Mouse (Mus musculus) stomach, embryonic 16.5 days (tissue): ENCODE measurements at regions not wholly inside any gene's neighbourhood (a gene's known extent, or its start where the extent isn't known, plus 50 kb on each side); places are given as distances from the start of the nearest gene placed in this dataset.

ENCODE experiments used
- ATAC-seq: fragments of 200-750 bp; cut with Nextera tagmentation; 2 replicates; pipeline ENCODE4 v1.8.0; 2017; ENCODE audit warnings: moderate number of reproducible peaks, moderate TSS enrichment; ENCODE audit not compliant: insufficient read depth, low FRiP score
- H3K27ac ChIP-seq: fragments of 300-500 bp; sonication (generic); 2 replicates; pipeline ENCODE4 v1.5.1; 2014; ENCODE audit warnings: low read length
- H3K27me3 ChIP-seq: fragments of 300-500 bp; sonication (generic); 2 replicates; pipeline ENCODE4 v1.6.1; 2014; ENCODE audit warnings: low read length, control low read depth, mixed read lengths; ENCODE audit not compliant: control insufficient read depth, insufficient read depth
- H3K36me3 ChIP-seq: fragments of 300-500 bp; sonication (generic); 2 replicates; pipeline ENCODE4 v1.6.1; 2014; ENCODE audit warnings: low read length; ENCODE audit not compliant: control insufficient read depth, insufficient read depth
- H3K4me1 ChIP-seq: fragments of 300-500 bp; sonication (generic); 2 replicates; pipeline ENCODE4 v1.6.1; 2014; ENCODE audit warnings: low read length, control low read depth, mixed read lengths; ENCODE audit not compliant: control insufficient read depth, insufficient read depth
- H3K4me2 ChIP-seq: fragments of 300-500 bp; sonication (generic); 2 replicates; pipeline ENCODE4 v1.6.1; 2014; ENCODE audit warnings: low read depth, low read length, mixed read lengths
- H3K4me3 ChIP-seq: fragments of 300-500 bp; sonication (generic); replicated peaks from 2 replicates; pipeline ENCODE4 v1.5.1; 2014; ENCODE audit warnings: mild to moderate bottlenecking, low read length
- H3K9ac ChIP-seq: fragments of 300-500 bp; sonication (generic); 2 replicates; pipeline ENCODE4 v1.6.1; 2014; ENCODE audit warnings: low read length
- H3K9me3 ChIP-seq: fragments of 300-500 bp; sonication (generic); replicated peaks from 2 replicates; pipeline ENCODE4 v1.6.1; 2016; ENCODE audit warnings: low read length, control low read depth; ENCODE audit not compliant: control insufficient read depth
- WGBS: fragments of 180-500 bp; shearing (Covaris S2); extraction: QIAGEN DNeasy Blood & Tissue Kit; methylation state at CpG from one replicate; pipeline ENCODE4 v1.1.7; 2014; 5-methylcytosine and 5-hydroxymethylcytosine counted together

DNA sequence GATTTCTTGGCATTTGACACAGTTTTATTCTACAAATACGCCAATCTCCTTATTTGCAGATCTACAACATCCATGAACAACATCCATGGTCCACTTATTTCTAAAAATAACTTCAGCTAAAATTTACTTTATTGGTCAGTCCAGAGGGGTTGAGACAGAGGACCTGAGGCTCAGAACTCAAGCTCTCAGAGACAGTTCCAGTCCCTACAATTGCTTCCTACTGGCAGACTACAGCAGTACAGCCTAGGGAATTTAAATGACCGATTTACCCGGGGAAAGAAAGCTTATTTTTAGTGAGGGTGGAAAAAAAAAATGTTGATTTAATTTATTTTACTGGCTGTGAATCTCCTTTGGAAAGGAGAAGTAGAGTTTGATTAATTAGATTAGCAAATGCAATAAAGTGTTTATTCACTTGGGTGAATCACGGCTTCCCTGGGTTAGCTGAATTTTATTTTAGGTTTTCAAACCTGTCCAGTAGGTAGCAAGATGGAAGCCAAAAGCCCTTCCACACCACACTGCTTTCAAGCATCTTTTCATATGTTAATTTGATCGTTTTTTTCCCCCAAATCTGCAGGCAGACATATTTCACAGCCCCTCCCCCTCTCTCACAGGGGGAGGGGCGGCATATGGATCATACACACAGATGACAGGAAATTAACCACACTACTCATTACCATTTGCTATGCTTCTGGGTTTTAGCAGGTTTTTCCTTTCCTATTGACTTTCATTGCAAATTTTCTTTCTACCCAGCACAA, 143.0 kb downstream of the Sox4 start:
- Histone ChIP-seq H3K36me3 (no peaks in the 10 kb centered on the region), H3K4me3 (no peak overlapping the region), H3K4me2 (no peak overlapping the region), H3K27me3 (no peaks in the 10 kb centered on the region), H3K9me3 (no peaks in the 10 kb centered on the region), H3K4me1 (peaks cover 14% of the 10 kb centered on the region), H3K27ac (no peak overlapping the region), H3K9ac (no peak overlapping the region)
- 42% methylated on average over 6 of the region's 6 CpGs for WGBS
- no peak for ATAC-seq

DNA sequence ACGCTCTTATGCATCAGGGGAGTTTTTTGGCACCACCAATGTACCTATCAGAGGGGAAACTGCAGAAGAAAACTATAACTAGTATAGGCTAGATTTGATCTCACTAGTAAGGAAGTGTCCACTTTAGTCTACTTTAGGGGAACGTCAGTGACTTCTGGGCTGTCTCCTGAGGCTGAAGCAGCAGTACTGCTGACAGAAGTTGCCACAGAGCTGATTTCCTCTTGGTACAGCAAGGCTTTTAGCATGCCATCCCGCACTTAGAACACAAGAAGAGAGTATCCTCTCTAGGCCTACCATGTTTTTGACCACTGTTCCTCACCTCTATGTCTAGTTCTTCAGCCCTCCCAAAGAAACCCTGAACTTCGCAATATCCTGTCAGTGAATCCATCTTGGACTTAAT, 148.2 kb downstream of the Sox4 start:
- H3K9ac ChIP-seq: no peak overlapping the region
- H3K4me1 ChIP-seq: no peaks in the 10 kb centered on the region
- H3K27ac ChIP-seq: no peak overlapping the region
- H3K27me3 ChIP-seq: no peaks in the 10 kb centered on the region
- no peak overlapping the region for H3K4me2 ChIP-seq
- 60% methylated on average over 4 of the region's 4 CpGs for WGBS
- no peaks in the 10 kb centered on the region for H3K36me3 ChIP-seq
- H3K4me3 ChIP-seq: no peak overlapping the region
- no peaks in the 10 kb centered on the region for H3K9me3 ChIP-seq
- no peak for ATAC-seq

DNA sequence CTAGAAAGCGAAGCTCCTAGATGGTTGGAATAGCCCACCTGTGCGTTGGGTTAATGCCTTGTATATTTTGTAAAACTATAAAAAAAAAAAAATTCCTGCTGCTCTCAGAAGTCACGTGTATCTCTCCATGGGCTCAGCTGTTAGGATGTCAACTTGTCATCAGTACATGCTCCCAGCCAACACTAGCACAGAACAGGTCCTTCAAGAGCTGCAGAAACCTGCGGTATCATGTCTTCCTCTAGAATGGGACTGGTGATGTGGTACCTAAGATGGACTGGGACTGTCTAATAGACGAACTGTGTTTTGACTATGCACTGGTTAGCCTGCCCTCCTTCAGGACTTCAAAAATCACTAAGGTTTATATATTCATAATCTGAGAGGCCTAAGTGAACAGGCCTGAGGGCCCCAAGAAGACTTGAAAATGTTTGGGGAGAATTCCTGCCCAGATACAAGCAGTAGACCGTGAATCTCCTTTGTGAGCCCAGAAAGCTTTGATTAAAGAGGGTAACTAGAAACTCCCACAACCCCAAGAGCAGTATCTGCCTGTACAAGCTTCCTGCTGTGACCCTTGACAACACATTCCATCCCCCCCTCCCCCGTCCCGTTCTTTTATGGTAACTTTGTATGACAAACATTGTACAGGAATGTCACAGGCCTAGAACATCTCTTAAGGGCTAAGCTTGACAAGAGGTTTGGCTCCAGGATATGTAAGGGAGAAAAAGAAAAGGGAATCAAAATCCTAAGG, 152.1 kb downstream of the Sox4 start:
- no peak overlapping the region; the same call in 1 of the 2 replicates for H3K27ac ChIP-seq
- H3K36me3 ChIP-seq: no peaks in the 10 kb centered on the region
- no peaks in the 10 kb centered on the region for H3K27me3 ChIP-seq
- H3K9me3 ChIP-seq: no peaks in the 10 kb centered on the region
- WGBS: 66% methylated on average over 8 of the region's 8 CpGs
- no peak for ATAC-seq
- H3K4me2 ChIP-seq: no peak overlapping the region
- no peak overlapping the region for H3K9ac ChIP-seq
- no peaks in the 10 kb centered on the region for H3K4me1 ChIP-seq
- no peak overlapping the region for H3K4me3 ChIP-seq

DNA sequence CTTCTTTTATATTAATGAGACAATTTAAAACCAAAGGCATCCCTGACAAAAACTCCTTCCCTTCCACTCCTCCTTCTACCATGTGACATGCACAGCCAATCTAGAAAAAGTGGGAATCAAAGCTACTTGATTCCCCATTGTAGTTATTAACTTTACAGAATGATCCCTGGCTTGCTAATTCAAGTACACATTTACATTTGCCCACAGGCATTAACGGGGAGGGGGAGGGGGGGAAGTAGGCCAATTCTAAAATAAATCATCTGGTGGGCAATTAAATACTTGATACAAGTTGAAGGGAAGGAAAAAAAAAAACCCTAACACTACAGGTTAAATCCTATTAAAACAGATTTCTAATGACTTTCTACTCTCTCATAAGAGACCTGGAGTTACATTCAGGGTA, 152.8 kb downstream of the Sox4 start:
- WGBS: 55% methylated on average over 1 of the region's 1 CpGs
- no peak for ATAC-seq
- H3K9ac ChIP-seq: no peak overlapping the region

DNA sequence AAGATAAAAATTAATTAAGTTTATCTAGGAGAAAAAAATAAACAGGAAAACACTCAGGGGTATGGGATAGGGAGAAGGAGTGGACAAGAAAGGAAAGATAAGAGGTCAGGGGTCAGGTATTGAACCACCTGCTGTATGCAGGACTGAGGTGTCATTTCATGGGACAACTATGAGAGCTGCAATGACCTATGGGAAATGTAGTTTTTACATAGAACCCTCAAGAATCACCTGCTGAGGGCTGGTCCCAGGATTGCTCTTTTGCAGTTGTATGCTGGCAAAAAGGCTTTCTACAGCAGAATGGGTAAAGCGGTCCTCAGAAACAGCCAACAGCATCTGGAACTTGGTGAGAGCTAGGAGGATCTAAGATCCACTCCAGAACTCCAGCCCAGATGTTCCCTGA, 154.0 kb downstream of the Sox4 start:
- H3K9me3 ChIP-seq: no peaks in the 10 kb centered on the region
- H3K27ac ChIP-seq: no peak overlapping the region
- H3K27me3 ChIP-seq: no peaks in the 10 kb centered on the region
- no peak overlapping the region for H3K9ac ChIP-seq
- no peak overlapping the region for H3K4me3 ChIP-seq
- no peak for ATAC-seq
- WGBS: 74% methylated on average over 1 of the region's 1 CpGs
- H3K4me2 ChIP-seq: no peak overlapping the region
- no peaks in the 10 kb centered on the region for H3K36me3 ChIP-seq
- H3K4me1 ChIP-seq: no peaks in the 10 kb centered on the region

More for the DNA sequence above, 152.8 kb downstream of the Sox4 start:
- Histone ChIP-seq H3K27me3 (no peaks in the 10 kb centered on the region), H3K9me3 (no peaks in the 10 kb centered on the region), H3K4me3 (no peak overlapping the region), H3K4me2 (no peak overlapping the region), H3K36me3 (no peaks in the 10 kb centered on the region), H3K4me1 (no peaks in the 10 kb centered on the region), H3K27ac (no peak overlapping the region)

DNA sequence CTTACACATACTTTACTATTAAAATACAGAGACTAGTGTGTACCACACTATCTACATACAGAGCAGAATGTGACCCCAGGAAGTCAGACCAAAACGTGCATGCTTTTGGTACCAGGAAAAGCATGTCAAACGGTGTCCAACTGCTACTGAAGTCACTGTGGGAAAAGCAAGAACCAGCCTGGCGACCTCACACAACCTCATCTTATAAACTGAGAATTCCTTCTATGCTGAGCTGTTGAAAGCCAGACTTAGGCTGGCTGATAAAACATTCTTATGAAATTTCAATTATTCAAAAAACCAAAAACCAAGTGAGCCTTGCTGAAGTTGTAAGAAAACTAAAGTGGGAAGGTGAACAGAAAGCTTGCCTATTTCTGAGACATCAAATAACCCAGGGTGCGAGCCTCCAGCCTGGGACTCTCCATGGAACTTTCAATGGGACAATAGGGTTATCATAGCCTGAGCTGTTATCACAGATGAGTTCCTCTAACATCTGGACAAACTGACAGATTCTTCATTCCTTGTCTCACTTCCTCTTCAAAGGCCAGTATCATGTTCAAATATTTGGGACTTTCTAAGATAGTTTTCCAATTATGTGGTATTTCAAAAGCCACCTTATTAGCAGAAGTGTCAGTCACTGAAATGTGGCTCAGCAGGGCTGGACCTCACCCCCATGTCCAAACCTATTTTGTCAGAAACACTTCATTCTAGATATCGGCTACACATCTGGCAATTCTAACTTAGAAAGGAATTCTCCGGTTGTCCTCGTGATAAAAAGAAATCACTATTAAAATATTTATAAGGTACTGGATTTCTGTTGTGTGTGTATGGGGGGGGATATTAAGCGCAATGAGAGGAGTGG, 155.7 kb downstream of the Sox4 start:
- H3K4me3 ChIP-seq: no peak overlapping the region
- H3K9ac ChIP-seq: no peak overlapping the region
- H3K4me2 ChIP-seq: no peak overlapping the region
- 64% methylated on average over 8 of the region's 8 CpGs for WGBS
- no peaks in the 10 kb centered on the region for H3K36me3 ChIP-seq
- no peaks in the 10 kb centered on the region for H3K9me3 ChIP-seq
- no peak for ATAC-seq
- H3K27ac ChIP-seq: no peak overlapping the region
- 0 out of 2 replicates have a peak, but pooled peaks cover 2% of the 10 kb centered on the region for H3K4me1 ChIP-seq
- H3K27me3 ChIP-seq: no peaks in the 10 kb centered on the region

DNA sequence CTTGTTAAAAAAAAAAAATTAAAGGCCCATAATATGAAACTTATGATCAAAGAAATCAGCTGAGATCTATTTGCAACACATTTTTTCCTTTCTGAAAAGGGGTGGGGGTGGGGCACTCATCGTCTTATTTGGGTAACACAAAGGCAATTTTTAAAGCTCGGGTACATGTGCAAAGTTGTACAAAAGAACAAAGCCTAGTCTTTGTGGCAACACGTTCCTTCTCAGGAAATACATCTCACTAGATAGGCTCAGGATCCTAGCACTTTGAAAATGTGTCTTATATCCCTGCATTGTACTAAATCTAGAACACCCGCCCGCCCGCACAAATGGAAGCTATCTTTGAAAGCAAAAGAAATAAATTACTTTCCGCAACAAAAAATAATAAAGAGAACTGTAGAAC, 158.2 kb downstream of the Sox4 start:
- no peak overlapping the region for H3K9ac ChIP-seq

DNA sequence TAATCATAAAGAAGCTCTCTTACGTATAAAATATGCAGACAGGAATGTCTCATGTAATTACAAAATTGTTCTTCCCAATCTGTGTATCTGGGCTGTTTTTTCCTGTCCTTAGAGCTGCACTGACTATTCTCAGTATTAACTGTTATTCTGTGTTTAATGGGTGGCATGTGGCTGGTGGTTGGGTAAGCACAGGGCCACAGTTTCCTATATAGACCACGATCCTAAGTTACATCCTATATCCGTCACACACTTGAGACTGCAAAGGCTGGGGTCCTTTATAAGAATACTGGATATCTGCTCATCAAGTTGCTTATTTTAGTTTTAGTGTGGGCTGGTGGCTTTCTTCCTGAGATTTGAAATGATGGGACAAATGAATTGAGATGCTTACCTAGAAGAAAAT, 159.0 kb downstream of the Sox4 start:
- no peak overlapping the region for H3K4me3 ChIP-seq
- no peaks in the 10 kb centered on the region for H3K27me3 ChIP-seq
- H3K9me3 ChIP-seq: no peaks in the 10 kb centered on the region
- H3K4me1 ChIP-seq: 0 out of 2 replicates have a peak, but pooled peaks cover 2% of the 10 kb centered on the region
- WGBS: 78% methylated on average over 3 of the region's 3 CpGs
- no peak overlapping the region for H3K4me2 ChIP-seq
- no peak overlapping the region for H3K9ac ChIP-seq
- H3K36me3 ChIP-seq: no peaks in the 10 kb centered on the region
- no peak for ATAC-seq
- H3K27ac ChIP-seq: no peak overlapping the region

More for the DNA sequence above, 158.2 kb downstream of the Sox4 start:
- H3K4me3 ChIP-seq: no peak overlapping the region
- no peaks in the 10 kb centered on the region for H3K36me3 ChIP-seq
- WGBS: 60% methylated on average over 7 of the region's 7 CpGs
- H3K27ac ChIP-seq: no peak overlapping the region
- no peaks in the 10 kb centered on the region for H3K27me3 ChIP-seq
- no peak overlapping the region for H3K4me2 ChIP-seq
- 0 out of 2 replicates have a peak, but pooled peaks cover 2% of the 10 kb centered on the region for H3K4me1 ChIP-seq
- ATAC-seq: no peak
- H3K9me3 ChIP-seq: no peaks in the 10 kb centered on the region
